Mouse (Mus musculus): ENCODE data around the gene Swap70.

- no peak for TF ChIP-seq CTCF (IDR thresholded peaks at IDR 0.05; ENCODE audit: extremely low read depth, insufficient read depth, low read length)
- TF ChIP-seq POLR2A (IDR thresholded peaks at IDR 0.05; ENCODE audit: extremely low read depth, insufficient read depth, low read length), result peak; percentile 77
Measured at GRCm38 (mm10) chr7:110221586-110222481, at the start of gene Swap70.

All from cortical plate, adult 2 months (tissue).